Mouse (Mus musculus) neural tube, embryonic 10.5 days (tissue): ENCODE measurements around the gene Wdr37.

Source experiments
- DNase-seq: peaks from one replicate; pipeline ENCODE4 v3.0.0-alpha.2; 2017; ENCODE audit warnings: low spot score; ENCODE audit errors: extremely low spot score

The Wdr37 gene

DNA sequence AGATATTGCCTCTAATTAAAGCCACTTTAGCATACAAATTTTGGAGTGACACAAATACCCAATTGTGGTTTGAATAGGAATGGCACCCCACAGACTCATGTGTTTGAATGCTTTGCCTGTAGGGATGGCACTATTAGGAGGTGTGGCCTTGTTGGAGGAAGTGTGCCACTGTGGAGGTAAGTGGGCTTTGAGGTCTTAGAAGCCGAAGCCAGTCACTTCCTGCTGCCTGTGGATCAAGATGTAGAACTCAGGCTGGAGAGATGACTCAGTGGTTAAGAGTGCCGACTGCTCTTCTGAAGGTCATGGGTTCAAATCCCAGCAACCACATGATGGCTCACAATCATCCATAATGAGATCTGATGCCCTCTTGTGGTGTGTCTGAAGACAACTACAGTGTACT lies 30.8 kb downstream of the Wdr37 start:
- no peak for DNase-seq

DNA sequence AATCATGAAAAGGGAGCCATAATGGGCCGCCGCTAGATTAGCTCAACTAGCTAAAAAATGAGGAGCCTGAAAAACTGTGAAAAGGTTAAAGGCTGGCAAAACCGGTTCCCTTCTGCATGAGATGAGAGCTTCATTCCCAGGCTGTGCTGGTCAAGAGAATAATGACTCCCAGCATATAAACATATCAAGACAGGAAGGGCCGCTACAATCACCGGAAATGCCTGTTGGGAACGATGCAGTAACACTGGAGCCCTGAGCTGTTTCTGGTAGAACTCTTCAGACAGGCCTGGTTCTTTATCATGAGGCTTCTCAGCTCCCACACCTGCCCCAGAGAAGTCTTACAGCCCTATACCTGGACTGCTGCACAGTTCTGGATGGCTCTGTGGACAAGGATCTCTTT lies 31.8 kb downstream of the Wdr37 start:
- DNase-seq, result no peak

DNA sequence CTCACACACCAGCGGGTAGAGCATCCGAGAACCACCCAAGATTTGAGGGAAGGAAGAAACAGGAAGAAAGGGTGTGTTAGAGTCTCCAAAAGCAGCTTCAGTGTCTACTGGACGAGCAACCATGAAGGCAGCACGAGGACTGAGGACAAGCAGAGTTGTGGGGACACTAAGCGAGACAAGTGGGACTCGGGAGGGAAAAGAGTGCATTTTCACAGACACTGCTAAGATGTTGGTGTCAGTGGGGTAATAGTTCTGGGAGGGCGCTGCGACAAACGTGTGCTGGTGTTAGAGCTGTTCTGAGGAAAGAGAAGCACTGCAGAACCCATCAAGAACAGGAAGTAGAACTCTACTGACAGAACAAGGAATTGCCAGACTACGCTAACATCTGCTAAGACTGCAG lies 32.6 kb downstream of the Wdr37 start:
- no peak for DNase-seq

DNA sequence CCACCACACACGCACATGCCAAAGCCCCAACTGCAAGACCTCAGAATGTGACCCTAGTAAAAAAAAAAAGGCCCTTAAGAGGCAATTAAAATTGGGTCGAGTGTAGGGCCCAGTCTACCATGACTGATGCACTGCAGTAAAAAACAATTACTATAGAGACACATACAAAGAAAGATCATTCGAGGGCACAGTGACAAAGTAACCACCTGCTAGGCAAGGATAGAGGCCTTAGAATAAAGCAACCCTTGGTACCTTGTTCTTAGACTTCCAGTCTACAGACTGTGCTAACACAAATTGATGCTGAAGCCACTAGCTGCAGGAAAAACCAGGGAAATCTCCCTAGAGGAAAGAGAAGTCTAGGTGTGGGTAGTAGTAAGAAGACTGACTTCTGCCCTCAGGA lies 33.3 kb downstream of the Wdr37 start:
- DNase-seq, result no peak

DNA sequence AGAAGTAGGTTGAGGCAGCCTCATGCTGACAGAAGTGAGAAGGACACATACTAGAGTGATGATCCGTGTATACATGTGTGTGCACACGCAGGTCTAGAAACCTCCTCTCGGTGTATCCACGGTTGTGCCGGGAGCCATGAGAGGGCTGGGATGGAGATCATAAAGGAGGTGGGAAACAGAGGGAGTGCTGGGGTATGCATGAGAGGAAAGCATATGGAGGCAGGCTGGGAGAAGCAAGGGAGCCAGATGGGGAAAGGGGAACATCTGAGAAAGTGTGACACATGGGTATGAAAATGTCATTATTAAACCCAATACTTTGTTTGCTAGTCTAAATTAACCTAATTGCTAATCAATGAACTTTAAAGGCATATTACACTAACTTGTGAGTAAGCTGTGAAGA lies 37.1 kb downstream of the Wdr37 start:
- no peak for DNase-seq

DNA sequence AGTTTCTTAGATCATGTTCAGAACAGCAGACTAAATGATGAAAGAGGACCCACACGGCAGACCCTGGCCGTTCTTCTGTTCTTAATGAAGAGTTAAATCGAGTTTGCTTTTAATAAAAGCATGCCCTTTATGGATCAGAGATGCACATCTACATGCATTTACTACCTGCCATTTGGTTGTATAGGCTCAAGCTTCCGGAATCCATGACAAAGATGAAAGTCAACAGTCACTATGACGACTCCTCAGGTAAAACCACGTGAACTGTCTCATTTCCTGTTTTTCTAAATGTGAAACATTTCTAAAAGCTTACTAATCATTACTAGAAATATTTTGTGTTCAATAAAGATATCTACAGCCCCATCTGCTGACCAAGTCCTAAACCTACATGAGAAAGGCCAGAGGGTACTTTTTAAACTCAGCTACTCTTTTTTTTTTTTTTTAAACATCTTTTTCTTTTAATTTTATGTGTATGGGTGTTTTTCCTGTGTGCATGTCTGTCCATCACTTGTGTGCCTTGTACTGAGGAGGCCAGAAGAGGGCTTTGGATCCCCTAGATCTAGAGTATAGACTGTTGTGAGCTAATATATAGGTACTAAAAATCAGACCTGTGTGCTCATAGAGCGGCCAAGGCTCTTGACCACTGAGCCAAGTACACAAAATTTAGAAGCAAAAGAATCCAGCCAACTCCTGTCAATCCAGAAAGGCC lies 40.0 kb downstream of the Wdr37 start:
- DNase-seq, result no peak

DNA sequence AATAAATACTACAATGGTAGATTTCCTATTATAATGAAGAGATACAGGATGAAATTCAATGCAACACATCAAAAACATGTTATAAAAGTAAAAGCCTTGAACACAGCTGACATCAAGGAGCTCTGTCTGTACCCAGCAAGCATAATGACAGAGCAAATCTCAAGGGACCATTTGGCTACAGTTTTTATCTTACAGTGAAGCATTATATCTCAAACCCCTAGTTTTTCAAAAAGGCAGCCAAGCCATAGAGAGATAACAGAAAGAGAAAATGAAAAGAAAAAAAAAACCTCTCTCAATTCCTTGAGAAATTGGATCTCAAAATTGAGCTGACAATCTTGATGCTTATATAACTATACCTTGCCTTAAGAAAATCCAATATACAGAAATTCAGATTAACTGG lies 41.0 kb downstream of the Wdr37 start:
- DNase-seq, result no peak

DNA sequence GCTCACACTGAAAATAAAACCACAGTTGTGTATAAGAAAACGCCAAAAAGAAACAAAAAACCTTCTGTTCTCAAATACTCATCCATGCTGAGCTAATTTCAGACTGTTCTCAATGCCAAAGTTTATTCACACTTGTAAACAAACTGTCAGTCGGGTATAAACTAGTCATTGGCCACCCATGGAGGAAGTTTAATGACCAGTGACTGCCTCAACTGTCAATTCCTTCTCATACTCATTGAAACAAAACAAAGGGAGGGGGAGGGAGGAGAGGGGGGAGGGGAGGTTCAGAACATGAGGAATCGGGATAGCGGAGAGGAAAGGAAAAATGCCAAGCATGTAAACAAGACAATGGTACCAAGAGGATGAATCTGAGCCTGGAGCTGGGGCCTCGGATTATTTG lies 41.9 kb downstream of the Wdr37 start:
- no peak for DNase-seq

DNA sequence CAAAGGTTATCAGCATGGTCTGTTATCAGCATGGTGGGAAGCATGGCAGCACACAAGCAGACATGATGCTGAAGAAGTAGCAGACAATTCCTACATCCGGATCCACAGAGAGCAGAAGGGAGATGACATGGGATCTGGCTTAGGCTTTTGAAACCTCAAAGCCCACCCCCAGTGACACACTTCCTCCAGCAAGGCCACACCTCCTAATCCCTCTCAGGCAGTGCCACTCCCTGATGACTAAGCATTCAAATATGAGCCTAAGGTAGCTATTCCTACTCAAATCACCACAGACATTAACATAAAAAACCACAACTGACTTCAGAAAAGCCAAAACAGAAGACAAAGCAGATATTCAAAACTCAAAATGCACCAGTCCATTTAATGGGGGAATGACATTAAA lies 42.8 kb downstream of the Wdr37 start:
- no peak for DNase-seq

DNA sequence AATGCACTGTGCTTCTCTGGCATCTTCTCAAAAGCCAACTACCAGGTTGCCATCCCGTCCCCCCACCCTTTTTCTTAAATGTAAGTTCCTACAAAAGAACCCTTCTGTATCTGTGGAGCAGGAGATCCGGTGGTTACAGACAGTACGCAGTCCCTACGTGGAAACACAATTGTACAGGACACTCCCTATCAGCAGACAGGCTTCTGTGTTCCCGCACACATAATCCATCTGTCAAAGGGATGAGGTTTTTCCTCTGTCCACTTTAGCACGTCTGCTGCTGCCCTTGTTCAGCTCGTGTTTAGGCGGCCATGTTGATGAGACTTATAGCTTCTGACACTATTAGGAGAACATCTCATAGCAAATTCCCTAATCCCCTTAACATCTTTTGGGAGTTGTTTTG lies 48.2 kb downstream of the Wdr37 start:
- peak; percentile 18 for DNase-seq

DNA sequence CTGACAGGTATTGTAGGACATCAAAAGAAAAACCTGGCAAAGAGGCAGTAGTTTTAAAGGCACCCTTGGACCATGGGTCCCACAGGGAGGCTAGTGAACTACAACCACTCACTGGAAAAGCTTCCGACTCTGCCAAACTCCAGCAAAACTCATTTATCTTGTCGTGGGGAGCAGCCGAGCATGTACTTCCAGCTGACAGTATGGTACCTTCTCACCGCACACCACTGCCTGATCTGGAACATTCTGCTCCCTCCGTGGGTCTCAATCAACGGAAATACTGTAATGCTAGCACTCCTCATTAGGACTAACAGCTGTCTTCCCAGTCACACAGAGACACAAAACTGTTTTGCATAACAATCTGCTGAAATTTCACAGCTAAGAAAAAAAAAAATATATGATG lies 48.6 kb downstream of the Wdr37 start:
- no peak for DNase-seq

DNA sequence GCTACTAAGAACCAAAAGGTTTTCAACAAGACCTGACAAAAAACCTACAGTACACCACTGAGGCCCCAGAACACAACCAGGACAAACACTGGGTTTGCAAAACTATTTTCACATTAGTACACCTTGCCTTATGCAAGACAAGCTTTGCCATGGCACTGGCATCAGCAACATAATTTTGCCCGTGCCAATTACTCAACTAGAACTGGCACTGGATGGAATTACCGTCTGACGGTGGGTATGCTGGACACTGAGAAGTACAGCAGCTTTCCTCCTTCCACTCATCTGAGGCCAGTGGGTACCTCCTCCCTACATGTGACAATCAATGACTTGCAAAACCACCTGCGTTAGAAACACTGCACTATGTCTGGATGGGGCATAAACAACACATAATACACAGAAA lies 49.5 kb downstream of the Wdr37 start:
- no peak for DNase-seq

DNA sequence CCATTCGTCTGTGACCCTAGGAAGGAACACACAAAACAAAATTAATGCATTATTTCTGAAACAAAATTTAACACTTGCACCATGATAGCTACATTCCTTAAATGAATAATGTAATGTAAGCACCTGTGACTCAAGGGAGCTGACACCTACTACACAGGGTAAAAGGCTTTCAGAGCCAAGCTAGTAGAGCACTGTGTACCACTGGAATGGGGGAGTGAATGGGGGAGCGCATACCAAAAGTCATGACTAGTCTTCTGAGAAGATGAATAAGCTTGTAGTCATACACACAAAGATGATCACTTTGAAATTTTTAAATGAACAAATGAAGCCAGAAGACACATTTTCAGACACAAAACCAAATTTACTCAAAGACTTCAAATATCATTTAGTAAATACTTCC lies 65.8 kb downstream of the Wdr37 start:
- DNase-seq, result no peak

DNA sequence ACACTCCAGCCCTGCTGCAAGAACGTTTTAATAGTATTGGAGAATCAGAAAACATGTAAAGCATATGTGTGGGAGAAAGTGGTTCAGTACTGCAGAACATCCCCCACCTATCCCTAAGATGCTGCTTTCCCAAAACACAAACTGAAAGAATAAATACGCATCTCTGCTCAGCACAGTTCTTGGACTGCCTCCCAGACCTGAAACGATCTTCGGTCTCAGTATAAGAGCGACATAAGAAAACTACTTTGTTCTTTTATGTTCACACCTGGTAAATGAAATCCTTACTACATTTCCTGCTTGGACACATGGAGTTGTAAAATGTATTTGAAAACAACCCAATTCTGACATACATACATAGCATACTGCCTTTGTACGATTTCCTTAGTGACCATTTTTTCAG lies 71.1 kb downstream of the Wdr37 start:
- no peak for DNase-seq

DNA sequence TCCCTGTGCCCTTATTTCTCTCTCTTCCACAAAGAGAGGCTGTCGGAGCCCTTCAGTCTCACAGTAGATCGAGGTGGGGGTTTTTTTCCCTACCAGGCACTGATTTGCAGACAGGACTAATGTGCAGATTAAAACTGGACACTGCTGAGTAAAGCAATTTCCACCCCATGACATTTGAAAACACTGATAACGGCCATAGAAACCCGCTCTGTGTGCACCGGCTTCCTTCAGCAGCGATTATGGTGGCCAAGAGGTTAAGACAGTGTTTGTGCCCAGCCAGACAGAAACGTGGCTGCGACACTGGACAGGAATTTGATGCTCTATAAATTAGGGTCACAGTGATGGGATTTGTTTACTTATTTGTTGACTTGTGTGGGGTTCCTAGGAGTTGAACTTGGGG lies 78.5 kb downstream of the Wdr37 start:
- no peak for DNase-seq

DNA sequence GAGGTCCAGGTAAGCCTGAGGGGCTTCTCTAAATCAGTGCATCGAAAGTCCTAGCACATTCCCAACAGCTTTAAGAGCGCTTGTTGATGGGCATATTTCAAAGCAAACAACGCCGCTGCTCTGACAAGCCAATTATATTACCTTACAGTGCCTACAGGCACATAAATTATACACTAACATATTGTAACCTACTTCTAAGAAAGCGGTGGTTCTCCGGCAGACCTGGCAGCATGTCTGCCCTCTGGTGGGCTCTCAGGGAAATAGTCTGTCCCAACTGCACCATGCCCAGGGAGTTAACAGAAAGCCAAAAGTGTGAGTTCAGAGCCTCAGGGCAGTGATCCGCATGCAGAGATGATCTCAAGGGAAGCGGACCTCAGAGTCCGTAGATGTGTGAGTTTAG lies 86.5 kb downstream of the Wdr37 start:
- DNase-seq, result peak; percentile 49

DNA sequence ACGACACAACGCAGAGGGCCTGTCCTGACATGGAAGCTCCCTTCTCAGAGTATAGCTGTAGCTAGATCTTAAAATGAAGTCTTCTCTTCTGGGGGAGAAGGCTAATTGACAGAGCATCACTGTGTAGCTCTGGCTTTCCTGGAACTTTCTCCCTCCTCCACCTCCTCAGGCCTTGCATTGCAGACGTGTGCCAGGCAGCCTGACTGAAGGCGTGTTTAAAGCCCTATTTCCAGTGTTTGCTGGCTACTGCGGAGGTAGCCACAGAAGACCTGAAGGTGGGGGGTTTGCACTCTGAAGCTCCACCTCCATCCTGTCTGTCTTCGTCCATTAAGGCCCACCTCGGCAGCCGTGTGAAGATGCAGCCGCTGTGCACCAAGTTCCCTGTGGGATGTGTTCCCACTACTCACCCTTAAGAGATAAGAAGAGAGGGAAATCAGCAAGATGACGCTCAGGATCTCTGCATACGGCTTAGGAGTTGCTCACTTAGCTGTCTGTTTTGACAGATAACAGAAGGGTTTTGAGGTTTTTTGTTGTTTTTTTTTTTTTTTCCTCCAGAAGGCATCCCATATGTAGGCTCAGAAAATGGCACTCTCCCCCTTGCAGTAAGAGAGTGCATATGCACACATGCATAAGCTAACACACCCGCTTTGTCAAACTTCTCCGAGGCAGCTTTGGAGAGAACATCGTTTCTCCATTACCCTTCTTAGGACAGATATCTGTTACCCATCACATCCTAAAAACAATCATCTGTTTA lies 87.2 kb downstream of the Wdr37 start:
- DNase-seq, result no peak

DNA sequence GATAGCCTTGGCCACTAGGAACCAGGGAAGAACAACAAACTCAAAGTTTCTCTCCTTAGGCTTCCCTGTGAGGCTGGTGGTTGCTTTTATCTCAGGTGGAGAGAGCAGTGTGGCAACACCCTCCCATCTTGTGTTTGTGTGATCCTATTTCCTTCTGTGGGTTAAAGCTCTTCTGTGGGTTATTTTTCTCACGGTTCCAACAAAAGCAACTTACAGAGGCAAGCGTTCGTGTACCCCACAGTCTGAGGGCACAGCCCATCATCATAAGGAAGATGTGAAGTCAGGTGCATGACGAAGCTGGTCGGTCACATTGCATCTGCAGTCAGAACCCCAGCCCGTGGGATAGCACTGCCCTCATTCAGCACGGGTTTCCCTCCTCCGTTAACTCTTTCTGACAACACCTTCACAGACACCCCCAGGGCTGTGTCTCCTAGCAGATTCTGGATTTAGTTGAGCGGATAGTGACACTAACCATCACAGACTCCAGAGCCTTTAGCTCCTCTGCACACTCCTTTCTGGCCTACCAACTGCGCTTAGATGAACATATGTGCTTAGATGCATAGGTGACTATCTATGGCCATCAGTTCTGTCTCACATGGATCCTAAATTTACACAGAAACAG lies 87.9 kb downstream of the Wdr37 start:
- DNase-seq, result no peak

DNA sequence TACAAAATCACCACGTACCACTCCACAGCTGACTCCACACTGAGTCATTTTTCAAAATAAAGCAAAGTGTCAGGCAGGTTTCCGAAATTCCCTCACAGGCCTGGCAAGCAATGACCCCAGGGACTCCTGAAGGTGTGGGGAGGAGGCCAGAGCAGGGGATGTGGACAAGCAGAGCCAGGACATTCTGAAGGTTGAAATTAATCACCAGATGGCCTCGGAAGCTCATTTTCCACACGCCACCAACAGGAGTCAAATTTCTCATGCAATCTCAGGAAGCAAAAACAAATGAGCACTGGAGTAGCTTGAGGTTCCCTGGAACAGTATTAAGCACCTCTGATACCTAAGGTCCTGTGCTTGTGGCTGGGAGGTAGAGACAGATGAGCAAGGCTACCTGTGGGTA lies 89.1 kb downstream of the Wdr37 start:
- no peak for DNase-seq

DNA sequence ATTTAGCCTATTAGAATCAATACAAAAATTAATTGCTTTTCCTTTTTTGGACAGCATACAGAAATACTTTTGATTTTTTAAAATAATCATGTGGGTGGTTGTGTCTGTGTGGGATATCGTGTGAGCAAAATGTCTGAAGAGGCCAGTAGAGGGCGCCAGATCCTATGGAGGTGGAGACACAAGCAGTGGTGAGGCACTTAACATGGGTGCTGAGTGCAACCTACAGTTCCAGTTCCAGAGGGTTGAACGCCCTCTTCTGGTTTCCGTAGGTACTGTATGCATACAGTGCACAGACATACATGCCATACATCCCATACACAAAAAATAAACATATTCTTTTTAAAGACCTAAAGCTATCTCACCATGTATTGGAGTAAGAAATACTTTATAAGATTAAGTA lies 91.3 kb downstream of the Wdr37 start:
- DNase-seq, result peak; percentile 19

DNA sequence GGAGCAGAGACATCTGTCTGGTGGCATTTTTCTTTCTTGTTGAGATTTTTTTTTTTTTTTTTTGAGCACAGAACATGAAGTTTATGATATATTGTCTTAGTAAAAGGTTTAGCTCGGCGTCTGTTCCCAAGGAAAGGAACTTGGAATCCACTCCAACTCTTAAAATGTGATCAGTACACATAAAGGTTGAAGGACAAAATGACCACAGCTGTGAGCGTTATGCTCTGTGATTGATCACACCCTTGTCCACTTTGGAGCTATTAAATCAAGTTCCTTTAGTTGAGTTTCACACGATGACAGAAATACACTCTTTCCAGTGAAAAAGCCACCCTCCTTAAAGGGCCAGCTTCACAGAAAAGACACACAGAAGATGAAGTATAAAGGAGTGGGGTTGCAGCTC lies 101.1 kb downstream of the Wdr37 start:
- no peak for DNase-seq

DNA sequence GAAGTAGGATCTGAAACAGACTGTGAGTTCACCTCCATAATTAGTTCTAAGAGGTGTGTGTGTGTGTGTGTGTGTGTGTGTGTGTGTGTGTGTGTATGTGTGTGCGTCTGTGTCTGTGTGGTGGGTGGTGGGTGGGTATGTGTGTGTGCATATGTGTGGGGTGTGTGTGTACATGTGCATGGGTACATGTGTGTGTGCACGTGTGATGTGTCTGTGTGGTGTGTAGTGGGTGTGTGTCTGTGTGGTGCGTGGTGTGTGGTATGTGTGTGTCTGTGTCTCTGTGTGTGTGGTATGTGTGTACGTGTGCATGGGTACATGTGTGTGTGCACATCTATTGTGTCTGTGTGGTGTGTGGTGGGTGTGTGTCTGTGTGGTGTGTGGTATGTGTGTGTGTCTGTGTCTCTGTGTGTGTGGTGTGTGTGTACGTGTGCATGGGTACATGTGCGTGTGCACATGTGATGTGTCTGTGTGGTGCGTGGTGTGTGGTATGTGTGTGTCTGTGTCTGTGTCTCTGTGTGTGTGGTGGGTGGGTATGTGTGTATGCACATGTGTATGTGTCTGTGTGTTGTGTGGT lies 102.0 kb downstream of the Wdr37 start:
- DNase-seq, result no peak

DNA sequence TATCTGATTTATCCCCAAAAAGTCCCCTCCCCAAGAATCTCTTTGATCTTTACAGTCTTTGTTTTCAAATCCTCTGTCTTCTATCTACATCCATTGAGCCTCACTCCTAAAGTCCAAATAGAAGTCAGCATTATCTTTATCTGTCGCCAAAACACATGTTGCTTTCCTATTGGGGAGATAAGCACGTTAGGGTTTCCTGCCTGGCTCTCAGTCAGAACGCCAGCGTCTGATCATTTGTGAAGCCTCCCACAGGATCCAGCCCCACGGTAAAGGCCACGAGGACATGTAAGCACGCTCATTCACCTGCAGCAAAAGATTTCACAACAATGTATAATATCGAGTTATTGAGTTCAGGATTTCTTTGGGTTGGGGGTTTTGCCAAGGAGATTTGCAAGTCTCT lies 110.8 kb downstream of the Wdr37 start:
- DNase-seq, result no peak
